Mouse (Mus musculus) left cerebral cortex, postnatal 4 days (tissue): ENCODE results near the gene Ndufb11. TPM values are rescaled to one million over a fixed set of nuclear protein-coding genes. Genes with fewer than 3 reads are reported as not detected.

Experiments used
- DNase-seq: peaks from one replicate; pipeline ENCODE4 v3.0.0-alpha.2; 2022
- intact Hi-C: fragments of 180-260 bp; cut with DNase I; formaldehyde crosslinking; loops from one replicate; pipeline ENCODE4 v1.15.1; 2025
- total RNA-seq, 2 experiments: library from RNA; stranded (reverse); gene quantifications; 2 replicates each; pipeline ENCODE4 v1.2.3; 2021

The Ndufb11 gene
- 100 to 1,000 TPM; 118 to 134 TPM for total RNA-seq

DNA sequence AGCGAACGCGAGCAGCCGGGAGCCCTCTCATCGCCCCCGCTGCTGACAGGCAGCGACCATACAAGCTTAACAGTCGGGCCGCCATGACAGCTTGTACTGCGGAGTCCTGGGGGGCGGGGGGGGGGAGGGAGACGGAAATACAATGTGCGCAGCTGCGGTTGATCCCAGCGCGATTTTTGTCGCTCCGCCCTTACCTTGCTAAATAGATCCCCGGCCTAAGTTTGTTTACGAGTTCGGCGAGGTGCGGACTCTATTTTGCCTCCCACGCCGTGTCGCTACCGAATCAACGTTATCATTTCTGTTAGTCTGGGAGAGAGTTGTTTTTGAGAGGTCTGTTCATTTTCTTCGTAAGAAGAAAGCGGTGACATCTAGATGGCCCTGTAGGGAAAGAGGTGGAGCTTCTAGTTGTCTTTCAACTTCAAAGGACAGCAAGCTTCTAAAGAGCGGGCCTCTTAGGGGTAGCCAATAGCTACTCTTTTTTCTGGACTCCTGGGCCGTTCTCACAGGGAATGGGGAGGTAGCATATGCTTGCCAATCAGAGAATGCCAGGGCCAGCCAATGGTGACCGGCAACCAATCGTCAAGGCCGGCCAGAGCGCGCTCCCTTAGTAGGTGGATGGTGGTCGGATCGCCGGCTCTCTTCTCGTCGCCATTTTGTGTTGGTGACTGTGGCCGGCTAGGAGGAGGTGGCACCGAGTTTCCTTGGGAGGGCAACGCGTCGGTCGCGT, at the start of gene Ndufb11, which contains the start of gene Rbm10:
TSS of gene Ndufb11 (minus strand) at position 444 of the 727 bp plus-strand sequence.
TSS of gene Rbm10 (plus strand) at position 328 of the 727 bp plus-strand sequence.
- intact Hi-C loops, result no loop called here
- peak; percentile 80 for DNase-seq

DNA sequence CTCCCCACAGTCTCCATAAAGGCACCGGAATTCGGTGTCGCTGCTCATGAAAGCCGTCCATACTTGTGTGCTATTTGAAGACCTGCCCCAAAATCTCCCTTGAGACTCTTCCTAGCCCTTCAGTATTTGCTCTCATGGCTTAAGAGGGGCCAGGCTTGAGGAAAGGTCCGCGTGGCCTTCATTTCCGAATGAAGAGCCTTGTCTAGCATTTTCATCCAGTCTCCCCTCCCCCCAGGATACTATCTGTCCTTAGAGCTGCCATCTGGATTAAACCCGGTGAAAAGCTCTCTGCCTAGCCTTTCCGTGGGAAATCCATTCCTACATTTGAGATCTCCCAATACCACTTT, 46.0 kb upstream of the Ndufb11 start:
- no peak for DNase-seq
- intact Hi-C loops, result no loop called here

DNA sequence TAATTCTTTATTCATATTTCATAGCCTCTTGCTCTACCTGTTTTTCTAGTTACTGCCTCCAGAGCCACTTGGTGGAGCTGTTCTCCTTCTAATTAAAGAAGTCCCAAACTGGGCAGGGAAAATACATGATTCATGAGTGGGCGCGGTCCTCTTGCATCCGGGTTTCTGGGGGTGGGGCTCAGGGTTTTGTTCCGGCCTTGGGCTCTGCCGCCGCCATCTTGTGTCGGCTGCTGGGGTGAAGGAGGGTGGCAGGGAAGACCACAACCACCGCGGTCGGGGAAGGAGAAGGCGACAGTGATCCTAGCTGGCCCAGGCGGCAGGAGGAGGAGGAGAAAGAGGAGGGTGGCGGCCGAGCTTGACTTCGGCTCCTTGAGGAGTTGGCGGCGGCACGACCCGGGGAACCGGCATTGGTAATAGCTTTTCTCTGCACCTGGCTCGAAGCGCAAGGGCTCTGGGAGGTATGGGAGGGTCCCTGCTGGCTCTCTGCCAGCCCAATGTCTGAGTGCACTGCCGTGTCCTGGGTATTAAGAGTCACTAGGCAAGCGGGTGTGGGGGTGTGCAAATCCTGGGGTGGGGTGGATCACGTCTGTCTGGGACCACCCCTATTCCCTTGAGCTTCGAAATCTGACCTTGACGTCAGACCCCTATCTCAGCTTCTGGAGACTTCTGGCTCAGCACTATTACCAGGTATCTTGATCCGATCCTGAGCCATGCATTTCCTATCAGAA, 45.5 kb upstream of the Ndufb11 start:
- intact Hi-C loops, result no loop called here
- peak; percentile 84 for DNase-seq

DNA sequence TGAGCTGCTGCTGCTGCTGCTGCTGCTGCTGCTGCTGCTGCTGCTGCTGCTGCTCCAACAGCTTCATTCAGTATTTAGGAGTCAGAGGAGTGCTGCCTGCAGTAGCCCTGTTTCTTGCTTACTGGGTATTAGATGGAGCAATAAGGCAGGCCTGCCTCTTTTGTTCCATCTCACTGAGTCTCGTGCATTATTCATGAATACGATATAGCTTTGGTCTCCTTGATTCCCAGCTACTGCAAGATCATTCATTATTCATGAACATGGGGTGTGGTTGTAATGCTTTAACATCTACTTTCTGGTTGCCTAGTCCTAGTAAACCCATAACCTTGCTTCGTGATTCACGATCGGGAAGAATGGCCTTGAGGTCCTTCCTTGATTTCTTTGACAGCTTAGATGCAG, 44.9 kb upstream of the Ndufb11 start:
- DNase-seq, result no peak
- intact Hi-C loops, result no loop called here

DNA sequence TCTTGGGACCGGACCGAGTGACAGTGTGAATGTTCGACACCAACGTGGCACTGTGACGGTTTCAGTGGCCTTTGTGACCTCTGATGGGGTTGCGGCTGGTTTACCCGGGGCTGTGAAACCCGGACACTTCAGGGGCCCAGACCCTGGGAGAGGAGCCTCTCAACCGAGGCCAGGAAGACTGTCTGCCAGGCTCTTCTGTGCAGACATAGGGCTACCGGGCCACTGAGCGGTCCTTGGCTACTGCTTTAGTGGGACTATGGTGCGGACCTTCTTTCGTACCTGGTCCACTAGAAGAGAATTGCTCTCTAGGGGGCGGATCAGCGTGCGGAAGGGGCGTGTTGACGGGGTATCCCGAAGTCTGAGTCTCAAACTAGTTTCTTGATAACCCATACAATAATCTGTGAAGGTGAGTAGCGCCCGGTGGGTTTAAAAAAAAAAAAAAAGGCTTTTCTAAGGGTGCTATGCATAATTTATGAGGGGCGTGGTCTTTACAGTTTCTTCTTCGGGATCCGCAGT, 41.5 kb upstream of the Ndufb11 start:
- no peak for DNase-seq
- intact Hi-C loops, result no loop called here

DNA sequence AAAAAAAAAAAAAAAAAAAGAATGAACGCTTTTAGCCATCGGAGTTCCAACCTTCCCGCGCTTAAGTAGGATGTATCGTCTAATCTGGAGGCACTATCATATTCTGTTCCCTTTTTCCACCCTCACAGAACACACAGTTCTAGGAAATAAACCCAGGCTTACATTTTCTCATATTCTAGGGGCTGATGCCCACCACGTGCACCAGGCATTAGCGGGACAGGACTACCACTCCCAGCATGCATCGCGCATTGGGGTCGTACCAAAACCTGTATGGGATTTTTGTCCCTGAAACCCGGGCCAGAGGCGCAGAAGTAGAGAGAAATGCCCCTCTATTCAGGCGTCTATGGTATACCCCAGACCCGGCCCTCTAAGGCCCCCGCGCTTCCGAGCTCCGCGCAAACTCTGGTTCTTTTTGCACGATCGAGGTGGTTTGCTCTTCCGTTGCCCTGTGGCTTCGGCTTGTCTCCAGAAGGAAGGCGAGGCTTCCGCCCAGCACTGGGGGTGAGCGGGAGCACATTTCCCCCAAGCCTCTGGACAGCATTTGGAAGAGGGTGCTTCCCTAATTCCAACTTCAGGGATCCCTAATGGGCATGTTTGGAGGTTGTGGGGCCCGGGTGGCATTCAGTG, 40.7 kb upstream of the Ndufb11 start, which contains the start of gene Uba1:
TSS of gene Uba1 (plus strand) at position 301 of the 627 bp plus-strand sequence.
- DNase-seq, result peak; percentile 87
- intact Hi-C loops, result no loop called here

DNA sequence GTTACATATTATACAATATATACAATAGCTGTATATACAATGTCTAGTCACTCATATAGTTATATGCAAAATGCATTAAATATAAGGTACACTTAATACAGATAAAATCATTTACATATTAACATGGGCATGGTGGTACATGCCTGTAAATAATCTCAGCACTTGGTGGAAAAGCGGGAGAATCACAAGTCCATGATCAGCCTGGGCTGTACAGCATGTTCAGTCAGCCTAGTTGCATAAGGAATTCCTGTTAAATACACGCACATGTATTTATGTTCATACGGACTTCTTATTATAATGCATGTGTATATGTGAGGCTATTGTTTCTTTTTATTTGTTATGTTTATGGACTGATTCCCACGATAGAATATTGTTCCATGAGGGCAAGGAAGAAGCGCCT, 40.2 kb upstream of the Ndufb11 start:
- intact Hi-C loops, result no loop called here
- DNase-seq, result no peak

DNA sequence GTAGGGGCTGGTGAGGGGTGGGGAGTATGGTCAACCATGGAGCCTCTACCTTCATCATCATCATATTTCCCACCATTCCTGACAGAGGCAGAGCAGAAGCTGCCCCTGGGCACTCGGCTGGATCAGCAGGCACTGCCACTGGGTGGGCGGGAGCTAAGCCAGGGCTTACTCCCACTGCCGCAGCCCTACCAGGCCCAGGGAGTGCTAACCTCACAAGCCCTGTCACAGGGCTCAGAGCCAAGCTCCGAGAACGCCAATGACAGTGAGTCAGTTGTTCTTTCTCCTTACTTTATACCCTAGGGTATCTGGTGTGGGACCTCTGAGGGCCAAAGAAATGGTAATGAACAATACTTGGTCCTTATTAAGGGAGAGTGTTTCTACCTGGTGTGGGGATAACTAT, 27.4 kb upstream of the Ndufb11 start:
- DNase-seq, result no peak
- intact Hi-C loops, result no loop called here

DNA sequence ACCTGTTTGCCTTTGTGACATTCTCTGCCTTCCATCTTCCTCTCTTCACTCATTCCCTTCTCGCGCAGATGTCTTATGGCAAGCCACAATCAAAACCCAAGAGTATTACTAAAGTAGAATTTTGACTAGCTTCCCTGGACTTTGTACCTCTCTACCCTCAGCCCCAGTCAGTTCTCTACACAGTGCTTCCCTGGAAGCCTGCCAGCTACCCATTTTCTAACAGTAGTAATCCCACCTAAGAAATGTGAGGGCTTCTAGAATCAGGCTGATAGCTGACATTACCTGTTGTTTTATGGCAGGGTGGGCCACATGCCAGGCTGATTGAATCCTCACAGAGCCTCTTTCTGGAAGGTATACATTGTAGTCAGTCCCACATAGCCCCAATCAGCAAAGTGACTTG, 20.7 kb upstream of the Ndufb11 start:
- intact Hi-C loops, result no loop called here

DNA sequence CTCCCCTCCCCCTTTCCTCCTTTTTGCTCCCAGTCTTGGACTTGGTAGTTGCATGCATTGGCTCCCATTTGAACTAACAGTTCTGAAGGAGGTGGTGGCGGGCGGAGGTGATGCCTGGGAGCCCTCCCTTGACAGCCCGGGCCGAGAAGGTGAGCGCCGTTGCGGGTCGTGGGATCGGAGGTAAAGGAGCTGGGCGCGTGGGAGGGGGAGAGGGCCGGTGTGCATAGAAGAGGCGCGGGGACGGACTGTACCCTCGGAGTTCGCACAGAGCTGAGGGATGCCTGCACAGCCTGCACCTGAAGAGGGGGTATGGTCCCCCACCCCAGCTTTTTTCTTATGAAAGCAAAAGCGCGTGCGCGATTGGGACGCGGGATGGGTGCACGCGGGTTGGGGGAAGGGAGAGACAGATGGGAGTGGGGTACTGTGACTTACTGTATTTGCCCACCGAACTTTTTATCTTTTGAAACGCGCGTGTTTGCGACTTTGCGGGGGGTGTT, 532 bp upstream of the Ndufb11 start:
- intact Hi-C loops, result no loop called here
- DNase-seq, result peak; percentile 58

More for the DNA sequence above, 20.7 kb upstream of the Ndufb11 start:
- no peak for DNase-seq

DNA sequence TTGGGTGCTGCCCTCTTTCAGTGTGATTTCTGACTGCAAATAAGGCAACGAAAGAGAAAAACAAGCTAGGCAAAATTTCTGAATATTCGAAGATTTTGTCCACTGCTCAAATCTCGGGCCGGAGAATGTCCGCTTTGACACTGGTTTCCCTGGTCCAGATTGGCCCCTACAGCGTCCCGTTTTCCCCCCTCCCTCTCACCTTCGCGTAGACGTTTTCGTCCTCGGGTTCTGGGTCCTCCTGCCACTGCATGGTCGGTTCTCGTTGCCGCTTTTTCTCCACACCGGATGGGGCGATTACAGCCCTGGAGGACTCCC, 601 bp downstream of the Ndufb11 start:
- no peak for DNase-seq
- intact Hi-C loops, result no loop called here

DNA sequence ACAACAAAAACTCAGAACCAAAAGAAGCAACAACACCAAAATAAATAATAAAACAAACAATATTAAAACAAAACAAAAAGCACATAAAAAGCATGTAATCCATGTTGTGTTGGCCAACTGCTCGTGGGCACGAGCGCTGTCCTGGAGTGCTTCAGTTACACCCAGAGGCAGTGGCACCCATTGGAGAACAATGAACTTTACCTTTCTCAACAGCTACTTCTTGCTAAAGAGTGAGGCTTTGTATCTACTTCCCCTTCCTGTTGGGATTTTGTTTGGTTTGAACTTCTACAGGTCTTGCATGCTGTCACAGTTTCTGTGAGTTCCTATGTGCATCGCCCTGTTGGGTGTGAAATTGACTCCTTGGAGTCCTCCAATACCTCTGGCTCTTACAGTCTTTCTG, 8.9 kb downstream of the Ndufb11 start:
- intact Hi-C loops, result no loop called here
- no peak for DNase-seq

DNA sequence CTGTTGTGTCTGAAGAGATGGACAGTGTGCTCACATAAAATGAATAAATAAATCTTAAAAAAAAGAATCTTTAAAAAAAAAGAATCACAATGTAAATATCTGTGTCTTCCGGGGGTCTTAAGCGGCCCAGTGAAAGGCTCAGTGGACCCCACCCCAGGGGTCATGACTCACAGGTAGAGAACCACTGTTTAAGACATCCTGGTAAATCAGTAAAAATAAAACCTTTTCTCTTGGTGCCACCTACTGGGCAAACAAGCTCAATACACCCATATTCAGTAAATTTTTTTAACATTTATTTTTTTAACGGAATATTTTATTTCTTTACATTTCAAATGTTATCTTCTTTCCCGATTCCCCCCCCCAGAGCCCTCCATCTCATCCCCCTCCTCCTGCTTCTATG, 29.5 kb downstream of the Ndufb11 start:
- no peak for DNase-seq
- intact Hi-C loops, result no loop called here

DNA sequence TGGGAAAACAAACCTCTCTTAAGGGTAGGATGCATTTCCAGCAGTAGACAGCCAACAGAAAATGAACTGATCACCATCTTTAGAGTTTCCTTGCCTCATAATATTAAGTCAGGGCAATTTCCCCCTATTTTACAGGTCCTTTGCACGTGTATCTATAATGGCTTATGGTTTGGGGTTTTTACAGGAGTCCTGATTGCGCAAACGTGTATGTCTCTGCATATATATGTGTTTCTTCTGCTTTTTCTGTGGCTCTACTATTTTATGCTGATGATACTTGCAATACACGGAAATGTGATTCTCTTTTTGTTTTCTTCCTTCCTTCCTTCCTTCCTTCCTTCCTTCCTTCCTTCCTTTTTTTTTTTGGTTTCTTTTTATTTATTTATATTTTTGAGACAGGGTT, 43.5 kb downstream of the Ndufb11 start:
- DNase-seq, result no peak
- intact Hi-C loops, result no loop called here

DNA sequence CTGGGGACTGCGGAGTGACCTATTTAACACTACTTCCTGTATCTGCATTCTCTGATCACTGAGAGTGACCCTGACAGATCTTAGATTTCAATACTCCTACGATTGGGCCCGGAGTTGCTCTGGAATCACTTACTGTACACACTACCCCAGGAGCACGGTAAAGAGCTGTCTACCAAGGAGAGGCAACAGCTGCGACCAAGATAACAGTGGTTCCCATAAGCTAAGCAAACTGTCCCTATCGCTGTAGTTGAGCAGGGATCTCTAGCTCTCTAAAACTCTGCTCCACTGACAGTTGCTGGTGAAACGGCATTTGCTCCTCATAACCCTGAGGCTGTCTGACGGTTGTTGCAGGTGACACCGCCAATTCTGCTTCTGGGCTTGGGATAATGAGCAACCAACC, 44.7 kb downstream of the Ndufb11 start:
- intact Hi-C loops, result no loop called here
- peak; percentile 7 for DNase-seq

DNA sequence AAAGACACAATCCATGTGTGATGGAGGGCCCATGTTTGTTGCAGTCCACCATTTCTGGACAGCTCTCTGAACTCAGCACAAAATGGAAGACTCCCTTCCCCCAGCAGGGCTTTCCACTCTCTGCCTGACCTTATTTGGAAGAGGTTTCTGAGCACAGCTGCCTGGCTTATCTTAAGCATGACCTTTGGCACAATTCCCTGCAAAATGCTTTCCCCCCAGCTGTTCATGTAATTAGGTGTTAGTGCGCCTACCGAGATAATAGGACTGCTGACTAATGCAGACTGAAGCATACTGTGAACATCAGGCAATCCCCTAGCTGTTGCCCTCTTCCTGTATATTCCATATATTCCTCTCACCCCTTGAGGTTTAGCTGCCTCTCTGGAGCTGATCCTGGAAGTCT, 46.4 kb downstream of the Ndufb11 start:
- no peak for DNase-seq
- intact Hi-C loops, result no loop called here

Other genes with a start within 250 kb of the Ndufb11 start
- 10 to 100 TPM; 12.4 to 12.6 TPM for gene Jade3, start 191.9 kb downstream of the Ndufb11 start, total RNA-seq
- gene Rgn, start 67.8 kb downstream of the Ndufb11 start, total RNA-seq, result under 1 TPM in 1 of 2 experiments, not detected in 1; 0.24 TPM
- 10 to 100 TPM; 37.2 to 39.6 TPM for gene Rbm10, start 116 bp downstream of the Ndufb11 start, total RNA-seq
- 100 to 1,000 TPM; 593 to 599 TPM for gene Uba1, start 40.7 kb upstream of the Ndufb11 start, total RNA-seq
- 100 to 1,000 TPM; 214 to 232 TPM for gene Cdk16, start 70.3 kb upstream of the Ndufb11 start, total RNA-seq
- gene Usp11, start 86.3 kb upstream of the Ndufb11 start, total RNA-seq, result 10 to 100 TPM; 68.3 to 68.8 TPM
- gene Araf, start 180.2 kb upstream of the Ndufb11 start, total RNA-seq, result 100 to 1,000 TPM; 179 to 183 TPM